Mouse (Mus musculus): ENCODE results near the gene Styx. TPM values are rescaled to one million over a fixed set of nuclear protein-coding genes. Genes with fewer than 3 reads are reported as not detected.
"Not testable (repeated sequence)": the region's sequence is repeated elsewhere in the genome, so short reads cannot be mapped to it uniquely, and the experiment has no call there.

Gene Styx
- total RNA-seq, 2 experiments from 2014 or later, result 60.3 to 61.5 TPM

- peak; percentile 50 for DNase-seq
These were observed 13.6 kb downstream of the Styx start for GRCm38 (mm10) chr14:45364211-45365195.

GRCm38 (mm10) chr14:45365196-45365587, 14.3 kb downstream of the Styx start:
- no peak for DNase-seq

- DNase-seq, result no peak
These were observed 27.9 kb downstream of the Styx start for GRCm38 (mm10) chr14:45378771-45379170.

GRCm38 (mm10) chr14:45380756-45381155, 29.9 kb downstream of the Styx start:
- DNase-seq, result no peak

- no peak for DNase-seq
These were observed 32.0 kb downstream of the Styx start for GRCm38 (mm10) chr14:45382912-45383311.

- DNase-seq, result no peak
These were observed 34.7 kb downstream of the Styx start for GRCm38 (mm10) chr14:45385596-45385995.

- no peak for DNase-seq
These were observed 36.6 kb downstream of the Styx start for GRCm38 (mm10) chr14:45387480-45387879.

GRCm38 (mm10) chr14:45388345-45389181, 37.7 kb downstream of the Styx start:
- DNase-seq, result peak; percentile 94

- DNase-seq, result no peak
These were observed 38.3 kb downstream of the Styx start for GRCm38 (mm10) chr14:45389194-45389593.

- DNase-seq, result no peak
These were observed 48.9 kb downstream of the Styx start for GRCm38 (mm10) chr14:45399836-45400235.

GRCm38 (mm10) chr14:45403651-45404050, 52.8 kb downstream of the Styx start:
- DNase-seq, result no peak

GRCm38 (mm10) chr14:45404813-45405212, 53.9 kb downstream of the Styx start, which contains the start of gene Gnpnat1:
Gene Gnpnat1 (minus strand): TSS chr14:45404913.
- DNase-seq, result not testable (repeated sequence)

GRCm38 (mm10) chr14:45416265-45416664, 65.4 kb downstream of the Styx start:
- DNase-seq, result no peak

- DNase-seq, result no peak
These were observed 67.7 kb downstream of the Styx start for GRCm38 (mm10) chr14:45418553-45418952.

- no peak for DNase-seq
These were observed 68.4 kb downstream of the Styx start for GRCm38 (mm10) chr14:45419323-45419722.

GRCm38 (mm10) chr14:45422371-45422770, 71.5 kb downstream of the Styx start:
- DNase-seq, result peak; percentile 14

GRCm38 (mm10) chr14:45423220-45423619, 72.3 kb downstream of the Styx start:
- no peak for DNase-seq

GRCm38 (mm10) chr14:45430066-45430842, 79.4 kb downstream of the Styx start:
- no peak for DNase-seq

- DNase-seq, result no peak
These were observed 81.1 kb downstream of the Styx start for GRCm38 (mm10) chr14:45432003-45432402.

GRCm38 (mm10) chr14:45434220-45434619, 83.3 kb downstream of the Styx start:
- no peak for DNase-seq

- no peak for DNase-seq
These were observed 87.5 kb downstream of the Styx start for GRCm38 (mm10) chr14:45438250-45438930.

GRCm38 (mm10) chr14:45438931-45439275, 88.0 kb downstream of the Styx start:
- DNase-seq, result no peak

Measured in gastrocnemius, postnatal 10 days (tissue).